Mouse (Mus musculus) right cerebral cortex, postnatal 36 days (tissue): ENCODE results near the gene Suclg2.

Source experiments
- DNase-seq, 2 experiments: peaks; one replicate each; pipeline ENCODE4 v3.0.0; 2022; ENCODE audit warnings: low spot score in 2 of 2, mixed read lengths in 1 of 2

The Suclg2 gene

GRCm38 (mm10) chr6:95469521-95469920, 249.1 kb downstream of the Suclg2 start:
- DNase-seq, result no peak

DNA sequence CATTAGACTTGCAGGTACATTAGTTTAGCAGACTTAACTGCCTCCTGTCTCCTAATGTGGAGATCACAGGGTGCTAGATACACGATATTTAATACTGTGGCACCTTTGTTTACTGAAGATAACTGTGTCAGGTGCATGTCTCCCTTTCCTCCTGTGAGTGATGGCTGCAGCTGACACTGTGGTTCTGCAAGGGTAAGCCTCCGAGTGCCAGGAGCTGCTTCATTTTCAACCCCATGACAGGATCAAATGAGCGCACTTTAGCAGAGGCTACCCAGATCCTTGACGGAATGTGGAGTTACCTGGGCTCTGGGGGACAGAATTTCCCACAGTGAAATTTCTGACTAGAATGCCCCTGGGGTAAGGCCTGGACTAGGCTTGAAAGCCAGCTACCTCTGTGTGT, 253.3 kb downstream of the Suclg2 start:
- DNase-seq, result no peak

- DNase-seq, result no peak
These were observed 259.2 kb downstream of the Suclg2 start for GRCm38 (mm10) chr6:95459372-95459771.

DNA sequence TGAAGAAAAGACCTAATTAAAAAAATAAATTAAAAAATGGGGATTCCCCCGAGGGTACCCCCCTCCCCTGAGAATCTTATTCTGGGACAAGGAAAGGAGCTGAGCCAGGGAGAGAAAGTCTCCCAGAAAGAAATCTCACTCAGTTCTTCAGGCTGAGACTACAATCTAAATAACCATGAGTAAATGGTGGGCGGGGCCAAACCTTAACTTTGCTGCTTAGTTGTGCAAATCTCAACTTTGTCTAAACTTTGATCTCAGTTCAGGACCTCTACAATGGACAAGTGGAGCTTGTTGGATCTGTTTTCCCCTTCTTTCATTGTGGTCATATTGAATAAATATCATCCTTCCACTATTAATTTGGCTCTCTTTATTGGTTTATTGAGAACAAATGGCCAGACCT, 272.4 kb downstream of the Suclg2 start:
- no peak for DNase-seq

GRCm38 (mm10) chr6:95445036-95445435, 273.6 kb downstream of the Suclg2 start:
- no peak for DNase-seq
